Mouse (Mus musculus): ENCODE measurements around the gene Serpinb1c. TPM values are rescaled to one million over a fixed set of nuclear protein-coding genes. Genes with fewer than 3 reads are reported as not detected.

Gene Serpinb1c
- total and polyA plus RNA-seq, 3 experiments, result not detected

DNA sequence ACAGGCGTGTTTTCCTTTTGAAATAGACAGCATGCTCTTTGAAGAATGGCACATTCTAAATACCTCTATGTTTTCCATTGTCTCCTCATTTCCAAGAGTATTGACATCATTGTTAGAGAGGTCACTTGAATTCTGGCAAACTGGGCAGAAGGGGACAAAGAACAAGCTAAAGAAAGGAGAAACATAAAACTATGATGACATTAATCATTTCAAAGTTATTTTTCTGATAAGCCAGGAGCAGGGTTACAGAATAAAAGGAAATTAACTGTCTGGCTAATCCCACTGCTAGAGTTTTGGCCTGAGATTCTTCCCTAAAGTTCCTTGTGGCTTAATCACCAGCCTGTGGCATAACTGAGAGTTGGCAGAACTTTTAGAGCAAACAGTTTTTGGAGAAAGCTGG, 29.2 kb upstream of the Serpinb1c start:
- TF ChIP-seq ZKSCAN1 (IDR thresholded peaks at IDR 0.05; ENCODE audit: low read depth, low read length), result no peak
- no peak for TF ChIP-seq KAT2A (conservative IDR thresholded peaks at IDR 0.05; ENCODE audit: low read depth, low read length)
- TF ChIP-seq MEF2A (IDR thresholded peaks at IDR 0.05; ENCODE audit: extremely low read depth, insufficient replicate concordance, low read depth, low read length, poor library complexity, severe bottlenecking), result no peak
- TF ChIP-seq ELF1 (IDR thresholded peaks at IDR 0.05; ENCODE audit: low read depth, low read length), result no peak
- no peak for TF ChIP-seq GATA1 (IDR thresholded peaks at IDR 0.05; ENCODE audit: low read depth, low read length)
- H3K4me3 ChIP-seq (ENCODE audit: control insufficient read depth in 1 of 2, insufficient read depth in 1 of 2, low read depth in 2 of 2, low read length in 2 of 2), result no peak overlapping the region
- H3K9me3 ChIP-seq (replicated peaks; ENCODE audit: insufficient read depth, low read length), result no peaks in the 10 kb centered on the region
- H3K79me2 ChIP-seq (ENCODE audit: control insufficient read depth, insufficient read depth, low read length, poor library complexity), result no peaks in the 10 kb centered on the region
- no peak for DNase-seq (ENCODE audit: low read depth, low spot score)
- no peaks in the 10 kb centered on the region for H3K36me3 ChIP-seq (ENCODE audit: control insufficient read depth in 1 of 2, insufficient read depth in 2 of 2, low read length in 2 of 2)
- no peak overlapping the region for H3K27ac ChIP-seq (ENCODE audit: control insufficient read depth, low read depth, low read length)
- H3K4me1 ChIP-seq (ENCODE audit: control insufficient read depth in 1 of 2, insufficient read depth in 2 of 2, low read length in 2 of 2), result no peaks in the 10 kb centered on the region
- H3K9ac ChIP-seq (ENCODE audit: control insufficient read depth, low read depth, low read length, poor library complexity, severe bottlenecking), result no peak overlapping the region
- H3K27me3 ChIP-seq (ENCODE audit: control insufficient read depth in 1 of 2, insufficient read depth in 2 of 2, low read length in 2 of 2), result peaks cover 6 to 7% of the 10 kb centered on the region in 2 experiments; a peak in 3 of 4 replicates

DNA sequence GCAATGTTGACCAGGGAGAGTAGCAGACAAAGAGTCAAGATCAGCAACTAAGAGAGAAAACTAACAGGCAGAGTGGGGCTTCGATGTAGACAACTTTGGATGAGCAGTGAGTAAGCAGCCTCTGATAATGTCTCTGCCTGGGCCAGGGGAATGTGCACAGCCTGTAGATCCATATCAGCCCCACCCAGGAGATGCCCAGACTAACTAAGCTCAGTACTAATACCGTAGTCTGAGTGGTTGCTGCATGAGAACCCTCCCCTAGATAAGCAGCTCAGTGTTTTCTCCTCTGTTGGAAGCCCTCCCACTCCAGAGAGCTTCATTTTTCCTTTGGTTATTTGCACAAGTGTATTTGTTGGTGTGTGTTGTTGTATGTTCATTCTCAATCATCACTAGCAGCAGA, 28.6 kb upstream of the Serpinb1c start:
- Histone ChIP-seq H3K9ac (ENCODE audit: control insufficient read depth, low read depth, low read length, poor library complexity, severe bottlenecking) (no peak overlapping the region), H3K79me2 (ENCODE audit: control insufficient read depth, insufficient read depth, low read length, poor library complexity) (no peaks in the 10 kb centered on the region), H3K27ac (ENCODE audit: control insufficient read depth, low read depth, low read length) (no peak overlapping the region), H3K4me3 (ENCODE audit: control insufficient read depth in 1 of 2, insufficient read depth in 1 of 2, low read depth in 2 of 2, low read length in 2 of 2) (no peak overlapping the region), H3K4me1 (ENCODE audit: control insufficient read depth in 1 of 2, insufficient read depth in 2 of 2, low read length in 2 of 2) (no peaks in the 10 kb centered on the region), H3K36me3 (ENCODE audit: control insufficient read depth in 1 of 2, insufficient read depth in 2 of 2, low read length in 2 of 2) (no peaks in the 10 kb centered on the region), H3K27me3 (ENCODE audit: control insufficient read depth in 1 of 2, insufficient read depth in 2 of 2, low read length in 2 of 2) (peaks cover 6 to 7% of the 10 kb centered on the region in 2 experiments; a peak in 3 of 4 replicates), H3K9me3 (replicated peaks; ENCODE audit: insufficient read depth, low read length) (no peaks in the 10 kb centered on the region)
- no peak for TF ChIP-seq CTCF (IDR thresholded peaks at IDR 0.05 in 2 of 3, conservative IDR thresholded peaks at IDR 0.05 in 1 of 3; ENCODE audit: control insufficient read depth in 1 of 3, insufficient read depth in 1 of 3, low read depth in 2 of 3, low read length in 3 of 3, poor library complexity in 1 of 3, severe bottlenecking in 1 of 3)
- TF ChIP-seq GABPA (IDR thresholded peaks at IDR 0.05; ENCODE audit: low read depth, low read length), result no peak
- no peak for TF ChIP-seq BHLHE40 (IDR thresholded peaks at IDR 0.05; ENCODE audit: borderline replicate concordance, low read depth, low read length)
- no peak for TF ChIP-seq ETS1 (IDR thresholded peaks at IDR 0.05; ENCODE audit: low read depth, low read length)
- no peak for TF ChIP-seq MXI1 (IDR thresholded peaks at IDR 0.05; ENCODE audit: low read depth, low read length)
- no peak for TF ChIP-seq TBP (IDR thresholded peaks at IDR 0.05; ENCODE audit: low read depth, low read length)
- TF ChIP-seq MAZ (IDR thresholded peaks at IDR 0.05; ENCODE audit: low read depth, low read length), result no peak
- TF ChIP-seq MYB (IDR thresholded peaks at IDR 0.05; ENCODE audit: low read depth, low read length), result no peak
- TF ChIP-seq NELFE (IDR thresholded peaks at IDR 0.05; ENCODE audit: low read depth, low read length), result no peak
- TF ChIP-seq SIN3A (IDR thresholded peaks at IDR 0.05; ENCODE audit: low read length), result no peak
- TF ChIP-seq NRF1 (IDR thresholded peaks at IDR 0.05; ENCODE audit: insufficient read depth, low read depth, low read length, poor library complexity, severe bottlenecking), result no peak
- no peak for TF ChIP-seq JUND (IDR thresholded peaks at IDR 0.05; ENCODE audit: low read depth, low read length)
- no peak for TF ChIP-seq USF1 (IDR thresholded peaks at IDR 0.05; ENCODE audit: low read depth, low read length)
- TF ChIP-seq ZNF384 (IDR thresholded peaks at IDR 0.05; ENCODE audit: low read depth, low read length), result no peak
- no peak for DNase-seq (ENCODE audit: low read depth, low spot score)

Measured in MEL (cell line).